ENCODE assay signal across 9 mouse cellular contexts in the genomic region with DNA sequence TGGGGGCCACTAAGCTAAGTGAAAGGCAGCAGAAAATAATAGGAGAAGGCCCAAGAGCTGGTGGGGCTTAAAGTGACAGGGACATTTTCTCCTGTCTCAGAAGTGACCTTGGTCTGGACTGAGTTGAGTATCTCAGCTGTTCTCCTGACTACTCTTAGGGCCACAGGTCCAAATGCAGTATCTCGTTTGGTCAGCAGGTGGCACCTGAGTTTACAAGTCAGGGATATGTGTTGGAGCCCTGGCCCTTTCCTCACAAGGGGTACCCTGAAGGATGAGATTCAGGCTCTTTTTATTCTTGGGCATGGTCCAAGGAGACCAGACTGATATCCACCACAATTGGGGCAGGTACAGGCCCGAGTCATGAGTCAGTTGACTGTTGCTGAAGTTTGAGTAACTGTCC. TPM values are rescaled to one million over a fixed set of nuclear protein-coding genes. Genes with fewer than 3 reads are reported as not detected.
DNase-seq lines count a peak whose midpoint lies in the region; ATAC-seq and TF ChIP-seq lines count a peak whose summit lies in the region.
"Had no signal": no experiment of that assay in that cellular context is flagged by ENCODE, and none has a peak within 500 bp of the region (broad histone marks: within the 10 kb centered on the region; RNA-seq: fewer than 3 reads in every experiment).

No protein-coding gene starts in this region.

- H3K27ac ChIP-seq in MEL (ENCODE audit: control insufficient read depth, low read depth, low read length): no peak overlapping the region
- H3K27ac ChIP-seq in forebrain, embryonic 10.5 days: no peak overlapping the region
- no peak overlapping the region for H3K27ac ChIP-seq in lung, embryonic 14.5 days (ENCODE audit: low read depth)
- H3K27ac ChIP-seq: hindbrain, embryonic 15.5 days had no signal

- H3K79me2 ChIP-seq in MEL (ENCODE audit: control insufficient read depth, insufficient read depth, low read length, poor library complexity): no peaks in the 10 kb centered on the region

- H3K36me3 ChIP-seq in MEL (ENCODE audit: control insufficient read depth in 1 of 2, insufficient read depth in 2 of 2, low read length in 2 of 2): peaks cover 0 to 2% of the 10 kb centered on the region in 2 experiments; a peak in 2 of 4 replicates
- H3K36me3 ChIP-seq in forebrain, embryonic 10.5 days (replicated peaks): peaks cover 9% of the 10 kb centered on the region
- no peaks in the 10 kb centered on the region for H3K36me3 ChIP-seq in lung, embryonic 14.5 days (ENCODE audit: insufficient read depth)
- H3K36me3 ChIP-seq: hindbrain, embryonic 15.5 days had no signal

- TF ChIP-seq RAD21 in MEL (IDR thresholded peaks at IDR 0.05; ENCODE audit: low read depth, low read length): peak; percentile 74

- H3K27me3 ChIP-seq in MEL (ENCODE audit: control insufficient read depth in 1 of 2, insufficient read depth in 2 of 2, low read length in 2 of 2): no peaks in the 10 kb centered on the region
- no peaks in the 10 kb centered on the region for H3K27me3 ChIP-seq in forebrain, embryonic 10.5 days (ENCODE audit: poor library complexity, severe bottlenecking)
- no peaks in the 10 kb centered on the region for H3K27me3 ChIP-seq in lung, embryonic 14.5 days (ENCODE audit: insufficient read depth, low read length)
- H3K27me3 ChIP-seq: hindbrain, embryonic 15.5 days had no signal

- 36% methylated on average over 2 of the region's 2 CpGs for WGBS in forebrain, embryonic 10.5 days
- 29% methylated on average over 2 of the region's 2 CpGs for WGBS in lung, embryonic 14.5 days

- H3K4me1 ChIP-seq in MEL (ENCODE audit: control insufficient read depth in 1 of 2, insufficient read depth in 2 of 2, low read length in 2 of 2): no peaks in the 10 kb centered on the region
- peaks cover 14% of the 10 kb centered on the region for H3K4me1 ChIP-seq in forebrain, embryonic 10.5 days
- H3K4me1 ChIP-seq in lung, embryonic 14.5 days (ENCODE audit: insufficient read depth): no peaks in the 10 kb centered on the region

- H3K9ac ChIP-seq in MEL (ENCODE audit: control insufficient read depth, low read depth, low read length, poor library complexity, severe bottlenecking): no peak overlapping the region
- H3K9ac ChIP-seq in lung, embryonic 14.5 days: no peak overlapping the region
- H3K9ac ChIP-seq: hindbrain, embryonic 15.5 days had no signal

- no peaks in the 10 kb centered on the region for H3K9me3 ChIP-seq in MEL (replicated peaks; ENCODE audit: insufficient read depth, low read length)
- no peaks in the 10 kb centered on the region for H3K9me3 ChIP-seq in forebrain, embryonic 10.5 days
- no peaks in the 10 kb centered on the region for H3K9me3 ChIP-seq in lung, embryonic 14.5 days (ENCODE audit: low read depth, low read length)
- H3K9me3 ChIP-seq: hindbrain, embryonic 15.5 days had no signal

- H3K4me2 ChIP-seq in lung, embryonic 14.5 days: no peak overlapping the region
- H3K4me2 ChIP-seq: hindbrain, embryonic 15.5 days had no signal

- peak; percentile 57 to 61 for ATAC-seq in hematopoietic stem cell, adult 5-6 weeks (replicated peaks in 1 of 2; ENCODE audit: insufficient read depth in 1 of 2, low FRiP score in 2 of 2, low TSS enrichment in 1 of 2, low read depth in 1 of 2, poor library complexity in 2 of 2, severe bottlenecking in 2 of 2)
- peak; percentile 63; the same call in 1 of the 2 replicates for ATAC-seq in lung, embryonic 14.5 days (ENCODE audit: insufficient read depth)
- ATAC-seq in monocyte, adult 5-6 weeks (replicated peaks; ENCODE audit: insufficient number of reproducible peaks, low FRiP score, low TSS enrichment, poor library complexity, severe bottlenecking): no peak

- DNase-seq in MEL (ENCODE audit: low read depth, low spot score): peak; percentile 63
- DNase-seq in brain, adult 2 months (ENCODE audit: low read depth, low spot score): peak; percentile 87
- DNase-seq in forebrain, embryonic 10.5 days (ENCODE audit: extremely low spot score, low spot score): peak; percentile 42
- peak; percentile 41 to 88 for DNase-seq in layer of hippocampus, adult 18-20 months (ENCODE audit: low spot score in 2 of 2)
- DNase-seq in lung, embryonic 14.5 days: peak; percentile 75
- peak; percentile 51 for DNase-seq in retina, postnatal 7 days (ENCODE audit: low read depth, low spot score)

- no peak for TF ChIP-seq EP300 in MEL (IDR thresholded peaks at IDR 0.05; ENCODE audit: low read depth in 1 of 2, low read length in 2 of 2)

- TF ChIP-seq CTCF in MEL (IDR thresholded peaks at IDR 0.05 in 2 of 3, conservative IDR thresholded peaks at IDR 0.05 in 1 of 3; ENCODE audit: control insufficient read depth in 1 of 3, insufficient read depth in 1 of 3, low read depth in 2 of 3, low read length in 3 of 3, poor library complexity in 1 of 3, severe bottlenecking in 1 of 3): peak; percentile 55 to 70 (median 67)
- peak; percentile 76 for TF ChIP-seq CTCF in lung, embryonic 14.5 days (IDR thresholded peaks at IDR 0.05; ENCODE audit: low read depth)

- TF ChIP-seq POLR2A in MEL (IDR thresholded peaks at IDR 0.05; ENCODE audit: control insufficient read depth in 1 of 2, insufficient read depth in 1 of 2, low read depth in 1 of 2, low read length in 2 of 2, poor library complexity in 1 of 2): no peak

- H3K4me3 ChIP-seq in MEL (ENCODE audit: control insufficient read depth in 1 of 2, insufficient read depth in 1 of 2, low read depth in 2 of 2, low read length in 2 of 2): no peak overlapping the region
- no peak overlapping the region for H3K4me3 ChIP-seq in forebrain, embryonic 10.5 days
- H3K4me3 ChIP-seq in lung, embryonic 14.5 days (ENCODE audit: low read depth, low read length): no peak overlapping the region
- H3K4me3 ChIP-seq: hindbrain, embryonic 15.5 days had no signal

TF ChIP-seq in MEL, 35 proteins besides CTCF, POLR2A, EP300 and RAD21:
- TF ChIP-seq MXI1 (IDR thresholded peaks at IDR 0.05; ENCODE audit: low read depth, low read length) (no peak), NRF1 (IDR thresholded peaks at IDR 0.05; ENCODE audit: insufficient read depth, low read depth, low read length, poor library complexity, severe bottlenecking) (no peak), MEF2A (IDR thresholded peaks at IDR 0.05; ENCODE audit: extremely low read depth, insufficient replicate concordance, low read depth, low read length, poor library complexity, severe bottlenecking) (no peak), ZC3H11A (IDR thresholded peaks at IDR 0.05; ENCODE audit: low read depth, low read length) (peak; percentile 73), SMC3 (IDR thresholded peaks at IDR 0.05; ENCODE audit: low read depth, low read length) (peak; percentile 79)

RNA-seq across cellular contexts. Expression of gene Adck1, which starts 44.8 kb away (rescaled TPM):
- 24.8 and 30.6 TPM in 2 replicates for total RNA-seq in MEL (2012; rRNA removed)
- 10 to 100 TPM in 1 of 2 experiments, not detected in 1; 34.3 TPM for polyA plus RNA-seq in MEL (2012; ENCODE audit: insufficient read depth in 1 of 2, insufficient read length in 2 of 2, low read depth in 1 of 2, low replicate concordance in 2 of 2, missing spikeins in 1 of 2)
- 19.8 and 22.4 TPM in 2 replicates for polyA plus RNA-seq in forebrain, embryonic 10.5 days (2016; fragmentation: Nextera tagmentation; extraction: Ambion mirVana)
- total RNA-seq in hematopoietic stem cell, adult 5-6 weeks (2017): 15.1 and 22.7 TPM in 2 replicates
- 10 to 100 TPM; 32.3 to 32.8 TPM for total RNA-seq in layer of hippocampus, adult 18-20 months (2021)
- 15.2 and 17.8 TPM in 2 replicates for polyA plus RNA-seq in lung, embryonic 14.5 days (2014; fragmentation: Nextera tagmentation; extraction: Ambion mirVana)
- 8.2 to 13.2 TPM (median 8.7 TPM) in 3 replicates for total RNA-seq in monocyte, adult 5-6 weeks (2017)
